Mouse (Mus musculus) limb, embryonic 14.5 days (tissue): Measurements from ENCODE around the gene Eps15l1. TPM values are rescaled to one million over a fixed set of nuclear protein-coding genes. Genes with fewer than 3 reads are reported as not detected.

Experiments used
- ATAC-seq: fragments of 200-750 bp; cut with Nextera tagmentation; 2 replicates; pipeline ENCODE4 v1.8.0; 2017; ENCODE audit warnings: low read depth, moderate number of reproducible peaks, moderate TSS enrichment; ENCODE audit not compliant: low FRiP score
- DNase-seq: peaks from one replicate; pipeline ENCODE4 v3.0.0-alpha.2; 2015; ENCODE audit warnings: low spot score
- H3K27ac ChIP-seq: fragments of 300-500 bp; sonication (generic); replicated peaks from 2 replicates; pipeline ENCODE4 v1.5.1; 2014; ENCODE audit warnings: low read depth, mild to moderate bottlenecking, low read length, moderate library complexity, mixed read lengths
- H3K27me3 ChIP-seq: fragments of 300-500 bp; sonication (generic); 2 replicates; pipeline ENCODE4 v1.6.1; 2014; ENCODE audit warnings: low read length, mixed read lengths; ENCODE audit not compliant: control insufficient read depth, insufficient read depth
- H3K36me3 ChIP-seq: fragments of 300-500 bp; sonication (generic); 2 replicates; pipeline ENCODE4 v1.6.1; 2014; ENCODE audit warnings: mild to moderate bottlenecking, low read length, moderate library complexity, mixed read lengths; ENCODE audit not compliant: control insufficient read depth, insufficient read depth
- H3K4me1 ChIP-seq: fragments of 300-500 bp; sonication (generic); 2 replicates; pipeline ENCODE4 v1.6.1; 2014; ENCODE audit warnings: antibody characterized with exemption, low read length, mixed read lengths; ENCODE audit not compliant: control insufficient read depth, insufficient read depth
- H3K4me2 ChIP-seq: fragments of 300-500 bp; sonication (generic); replicated peaks from 2 replicates; pipeline ENCODE4 v1.6.1; 2014; ENCODE audit warnings: low read depth, mild to moderate bottlenecking, low read length, moderate library complexity; ENCODE audit not compliant: severe bottlenecking
- H3K4me3 ChIP-seq: fragments of 300-500 bp; sonication (generic); replicated peaks from 2 replicates; pipeline ENCODE4 v1.5.1; 2014; ENCODE audit warnings: low read length
- H3K9ac ChIP-seq: fragments of 300-500 bp; sonication (generic); 2 replicates; pipeline ENCODE4 v1.6.1; 2014; ENCODE audit warnings: mild to moderate bottlenecking, low read depth, low read length, moderate library complexity; ENCODE audit not compliant: severe bottlenecking
- H3K9me3 ChIP-seq: fragments of 300-500 bp; sonication (generic); 2 replicates; pipeline ENCODE4 v1.6.1; 2016; ENCODE audit warnings: low read length; ENCODE audit not compliant: control insufficient read depth
- POLR2A ChIP-seq: fragments of 200-500 bp; IDR thresholded peaks from 2 replicates; pipeline ENCODE4 v1.8.0; 2012; ENCODE audit warnings: inconsistent platforms, mild to moderate bottlenecking, moderate library complexity, borderline replicate concordance; ENCODE audit not compliant: insufficient read depth, insufficient read length; ENCODE audit errors: extremely low read depth
- WGBS: fragments of 180-500 bp; shearing (Covaris S2); extraction: QIAGEN DNeasy Blood & Tissue Kit; methylation state at CpG from one replicate; pipeline ENCODE4 v1.1.7; 2014; 5-methylcytosine and 5-hydroxymethylcytosine counted together
- polyA plus RNA-seq, 2 experiments: library from polyadenylated mRNA; depleted of rRNA in 1 of 2; stranded (reverse) in 1 of 2; unstranded in 1 of 2; fragments of >200 nt; fragmentation: Nextera tagmentation in 1 of 2; extraction: Ambion mirVana in 1 of 2; gene quantifications; 2 replicates each; pipeline versions ENCODE4 v1.2.1 to v1.2.3; 2012 to 2014

The Eps15l1 gene
- polyA plus RNA-seq, 2 experiments: 56.5 to 114 TPM

- ATAC-seq (no peak), DNase-seq (no peak)
- Histone ChIP-seq H3K27me3 (no peaks in the 10 kb centered on the region), H3K9ac (no peak within 1 kb of the TSS), H3K4me3 (no peak within 1 kb of the TSS), H3K4me1 (peaks cover 9% of the 10 kb centered on the region), H3K4me2 (no peak within 1 kb of the TSS), H3K27ac (no peak within 1 kb of the TSS), H3K9me3 (no peaks in the 10 kb centered on the region), H3K36me3 (no peaks in the 10 kb centered on the region)
- TF ChIP-seq POLR2A: no peak
- 67% methylated on average over 15 of the region's 16 CpGs for WGBS
Observed at GRCm38 (mm10) chr8:72305210-72305905, 115.9 kb downstream of the Eps15l1 start, which contains the start of gene Gm10282. Gm10282 (minus strand) TSS chr8:72305260.

DNA sequence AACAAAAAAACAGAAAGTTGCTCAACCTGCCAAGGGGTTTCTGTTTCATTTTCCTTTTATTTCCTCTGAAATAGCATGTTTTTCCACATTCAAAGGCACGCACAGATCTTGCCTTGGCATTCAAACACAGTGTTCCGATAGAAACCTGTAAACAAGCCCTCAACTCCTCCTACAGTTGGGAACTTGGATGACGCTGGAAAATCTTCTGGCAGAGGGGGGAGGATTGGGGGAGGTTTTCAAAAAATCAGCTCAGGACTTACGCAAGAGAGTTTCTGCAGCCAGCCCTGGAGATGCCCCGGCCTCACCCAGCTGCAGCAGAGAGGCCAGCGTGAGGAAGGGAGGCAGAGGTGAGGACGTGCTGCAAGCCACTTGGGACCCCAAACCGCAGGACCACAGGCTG is 117.6 kb downstream of the Eps15l1 start:
- Histone ChIP-seq H3K36me3 (no peaks in the 10 kb centered on the region), H3K9ac (no peak overlapping the region), H3K4me3 (no peak overlapping the region), H3K27ac (peak overlapping the region; percentile 82), H3K4me2 (no peak overlapping the region), H3K9me3 (no peaks in the 10 kb centered on the region), H3K27me3 (no peaks in the 10 kb centered on the region), H3K4me1 (peaks cover 9% of the 10 kb centered on the region)
- WGBS: 44% methylated on average over 8 of the region's 8 CpGs
- no peak for TF ChIP-seq POLR2A
- ATAC-seq (peak; percentile 64; the same call in 1 of the 2 replicates), DNase-seq (peak; percentile 43)

DNA sequence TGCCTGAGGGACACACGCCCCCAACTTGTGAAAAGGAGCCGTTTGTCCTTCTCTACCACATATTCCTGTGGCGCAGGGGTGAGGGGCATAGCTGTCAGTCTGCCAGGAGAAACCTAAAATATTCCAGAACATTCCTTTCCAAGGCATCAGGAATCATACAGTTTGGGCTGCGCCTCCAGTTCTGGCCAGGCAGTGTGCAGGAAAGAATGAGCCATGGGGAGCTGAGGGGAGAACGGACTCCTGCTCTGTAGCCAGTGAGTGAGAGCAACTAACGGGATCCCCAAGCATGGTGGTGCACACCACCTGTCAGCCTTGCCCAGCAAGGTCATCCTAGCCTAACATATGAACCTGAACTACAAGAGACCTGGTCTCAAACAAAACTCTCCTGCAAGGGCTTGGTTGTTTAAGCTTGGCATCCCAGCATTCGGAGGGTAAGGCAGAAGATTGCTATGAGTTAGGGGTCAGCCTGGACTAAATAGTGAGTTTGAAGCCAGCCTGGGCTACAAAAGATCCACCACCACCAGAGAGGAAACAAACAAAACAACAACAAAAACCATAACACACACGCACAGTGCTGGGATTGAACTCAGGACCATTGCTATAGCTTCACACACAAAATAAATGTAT is 118.2 kb downstream of the Eps15l1 start:
- Histone ChIP-seq H3K9ac (no peak overlapping the region), H3K36me3 (no peaks in the 10 kb centered on the region), H3K27ac (peak overlapping the region; percentile 82), H3K4me2 (peak overlapping the region; percentile 10; the same call in 1 of the 2 replicates), H3K9me3 (no peaks in the 10 kb centered on the region), H3K27me3 (no peaks in the 10 kb centered on the region), H3K4me1 (peaks cover 9% of the 10 kb centered on the region), H3K4me3 (no peak overlapping the region)
- WGBS: 47% methylated on average over 8 of the region's 8 CpGs
- no peak for TF ChIP-seq POLR2A
- peak; percentile 50; the same call in 1 of the 2 replicates for ATAC-seq
- peak; percentile 75 for DNase-seq

DNA sequence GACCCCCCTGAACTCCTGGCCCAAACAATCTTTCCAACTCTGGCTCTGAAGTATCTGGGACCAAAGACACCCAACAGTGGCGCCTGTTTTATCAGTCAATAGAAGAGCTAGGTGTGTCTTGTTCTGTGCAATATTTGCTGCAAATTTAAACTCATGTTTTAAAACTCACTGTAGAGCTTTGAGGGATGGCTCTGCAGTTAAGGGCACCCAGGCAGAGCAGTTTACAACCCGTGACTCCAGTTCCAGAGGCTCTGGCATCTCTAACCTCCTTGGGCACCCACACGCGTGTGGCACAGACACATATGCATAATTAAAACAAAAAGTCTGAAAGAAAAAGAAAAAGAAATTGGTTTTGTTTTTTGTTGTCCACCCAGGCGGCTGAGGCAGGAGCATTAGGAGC is 119.8 kb downstream of the Eps15l1 start:
- WGBS: 80% methylated on average over 5 of the region's 5 CpGs
- DNase-seq (no peak), ATAC-seq (no peak)
- H3K4me3 ChIP-seq: no peak overlapping the region
- no peaks in the 10 kb centered on the region for H3K36me3 ChIP-seq
- no peak for TF ChIP-seq POLR2A
- no peak overlapping the region for H3K9ac ChIP-seq
- no peaks in the 10 kb centered on the region for H3K27me3 ChIP-seq
- peaks cover 9% of the 10 kb centered on the region for H3K4me1 ChIP-seq
- H3K9me3 ChIP-seq: no peaks in the 10 kb centered on the region
- no peak overlapping the region for H3K4me2 ChIP-seq
- H3K27ac ChIP-seq: no peak overlapping the region

DNA sequence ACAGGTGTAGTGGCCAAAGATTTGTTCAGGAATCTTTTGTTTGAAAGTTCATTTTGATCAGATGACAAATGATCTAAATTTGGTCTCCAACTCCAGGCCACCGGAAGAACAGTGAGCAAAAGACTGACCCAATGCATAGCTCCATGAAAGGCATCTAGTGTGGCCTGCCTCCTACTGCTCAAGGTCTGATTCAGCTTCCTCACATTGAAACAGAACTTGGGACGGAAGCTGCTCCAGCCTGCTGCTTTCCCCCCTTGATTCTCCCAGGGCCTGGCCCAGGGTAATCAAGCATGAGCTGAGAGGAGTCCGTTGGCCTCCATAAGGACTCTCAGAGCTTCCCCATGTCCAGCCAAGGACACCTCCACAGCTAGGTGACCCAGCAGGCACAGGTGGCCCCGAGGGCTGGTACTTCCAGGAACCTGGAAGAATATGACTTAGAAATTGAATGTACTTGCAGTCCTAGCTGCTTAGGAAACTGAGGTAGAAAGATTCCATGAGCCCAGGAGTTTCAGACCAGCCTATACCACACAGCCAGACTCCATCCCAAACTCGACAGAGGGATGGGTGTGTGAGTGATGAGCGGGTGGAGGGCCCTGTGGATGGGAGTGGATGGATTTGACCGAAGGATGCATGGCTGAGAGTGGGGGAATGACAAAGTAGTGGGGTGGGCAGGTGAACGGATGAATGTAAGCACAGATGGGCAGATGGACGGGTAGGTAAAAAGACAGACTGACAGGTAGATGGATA is 120.4 kb downstream of the Eps15l1 start:
- peaks cover 12% of the 10 kb centered on the region for H3K4me1 ChIP-seq
- H3K27ac ChIP-seq: no peak overlapping the region
- no peak for TF ChIP-seq POLR2A
- H3K27me3 ChIP-seq: no peaks in the 10 kb centered on the region
- H3K36me3 ChIP-seq: no peaks in the 10 kb centered on the region
- H3K9ac ChIP-seq: no peak overlapping the region
- DNase-seq (no peak), ATAC-seq (no peak)
- no peaks in the 10 kb centered on the region for H3K9me3 ChIP-seq
- no peak overlapping the region for H3K4me2 ChIP-seq
- H3K4me3 ChIP-seq: no peak overlapping the region
- WGBS: 82% methylated on average over 9 of the region's 9 CpGs
